Mouse (Mus musculus): Measurements from ENCODE around the gene B230104I21Rik. TPM values are rescaled to one million over a fixed set of nuclear protein-coding genes. Genes with fewer than 3 reads are reported as not detected.

Gene B230104I21Rik
- total RNA-seq, 2 experiments from 2014 or later, result not detected

DNA sequence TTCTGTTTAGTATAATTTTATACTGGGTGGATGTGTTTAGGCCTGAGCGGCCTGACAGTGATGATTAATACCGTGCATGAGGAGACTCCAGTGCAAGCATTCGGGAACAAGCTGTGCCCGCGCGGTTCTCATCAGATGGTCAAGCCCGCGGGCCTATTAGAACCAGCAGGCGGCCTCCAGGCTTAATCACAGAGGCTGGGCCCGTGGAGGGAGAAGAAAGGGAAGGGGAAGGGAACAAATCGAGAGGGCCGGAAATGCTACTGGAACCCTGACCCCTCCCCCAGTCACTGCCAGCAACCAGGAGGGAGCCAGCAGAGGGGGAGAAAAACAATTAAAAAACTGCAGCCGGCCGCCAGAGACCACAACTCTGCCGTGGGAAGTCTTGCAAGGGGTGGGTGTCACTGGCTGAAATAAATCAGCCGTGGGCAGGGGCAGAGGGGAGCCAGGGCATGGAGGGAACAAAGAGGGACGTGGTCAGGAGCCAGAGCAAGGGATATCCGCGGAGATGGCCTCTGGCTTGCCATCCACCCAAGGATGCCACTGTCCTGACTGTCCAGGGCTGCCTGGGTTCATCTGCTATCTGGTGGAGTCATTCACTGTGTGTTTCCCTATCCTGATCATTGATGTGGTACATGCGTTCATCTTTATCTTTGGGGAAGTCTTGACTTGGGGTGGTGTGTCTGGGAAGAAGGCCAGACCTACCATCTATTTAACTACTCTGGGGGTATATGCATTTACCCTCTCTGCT is 54.6 kb downstream of the B230104I21Rik start:
- ATAC-seq (replicated peaks; ENCODE audit: low FRiP score, low TSS enrichment, poor library complexity, severe bottlenecking), result no peak

DNA sequence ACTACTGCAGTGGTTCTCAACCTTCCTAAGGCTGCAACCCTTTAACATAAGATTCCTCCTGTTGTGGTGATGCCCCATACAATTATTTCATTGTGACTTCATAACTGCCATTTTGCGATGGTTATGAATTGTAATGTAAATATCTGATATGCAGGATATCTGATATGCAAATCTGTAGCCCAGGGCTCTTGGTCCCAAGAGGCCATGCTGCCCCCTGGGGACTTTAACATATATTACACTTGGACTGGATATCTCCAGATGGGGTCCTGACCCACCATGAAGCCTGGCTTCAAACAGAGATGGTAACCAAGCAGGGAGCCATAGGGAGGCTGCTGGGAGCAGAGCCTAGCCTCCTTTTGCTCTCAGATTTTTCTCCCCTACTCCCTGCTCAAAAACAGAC is 56.7 kb downstream of the B230104I21Rik start:
- 0 out of 2 replicates have a peak, but pooled peaks have one; percentile 40 for ATAC-seq (replicated peaks; ENCODE audit: low FRiP score, low TSS enrichment, poor library complexity, severe bottlenecking)

DNA sequence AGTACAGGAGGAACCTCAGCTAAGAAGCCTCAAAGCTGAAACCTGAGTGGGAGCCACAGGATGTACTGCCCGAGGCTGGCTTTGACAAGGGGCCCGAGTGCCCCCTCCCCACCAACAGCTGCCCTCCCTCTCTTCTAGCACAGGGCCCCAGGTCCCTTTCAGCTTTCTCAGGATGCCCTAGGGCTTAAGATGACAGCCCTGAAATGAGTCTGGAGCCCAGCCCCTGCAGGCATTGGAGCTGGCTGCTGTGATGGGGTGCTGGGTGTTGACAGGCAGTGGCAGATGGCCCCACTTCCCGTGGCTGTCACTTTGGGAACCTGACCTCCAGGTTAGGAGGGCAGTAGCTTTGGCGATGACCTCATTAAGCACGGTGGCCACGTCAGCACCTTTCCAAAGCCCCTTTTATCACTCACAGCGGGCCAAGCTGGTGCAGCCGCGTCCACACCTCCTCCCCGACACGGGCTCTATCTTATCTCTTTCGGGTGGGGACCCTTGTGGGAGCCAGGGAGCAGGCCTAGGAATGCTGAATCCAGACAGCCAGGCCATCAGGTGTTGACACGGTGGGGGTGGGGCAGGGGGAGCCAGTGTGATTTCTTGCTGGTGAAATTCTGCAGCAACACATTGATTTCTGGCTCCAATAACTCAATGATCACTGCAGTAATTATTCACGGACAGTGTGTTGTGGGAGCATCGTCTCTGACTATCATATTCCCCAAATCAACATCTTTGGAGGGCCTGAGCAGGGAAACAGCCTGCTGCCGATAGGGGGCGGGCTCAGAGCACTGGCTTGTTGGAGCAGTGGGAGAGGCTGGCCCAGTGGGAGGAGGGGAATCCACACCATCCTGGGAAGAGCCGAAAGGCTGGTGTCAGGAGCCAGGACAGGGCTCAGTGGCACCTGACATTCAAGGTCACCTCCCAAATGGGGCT is 57.5 kb downstream of the B230104I21Rik start:
- no peak for ATAC-seq (replicated peaks; ENCODE audit: low FRiP score, low TSS enrichment, poor library complexity, severe bottlenecking)

DNA sequence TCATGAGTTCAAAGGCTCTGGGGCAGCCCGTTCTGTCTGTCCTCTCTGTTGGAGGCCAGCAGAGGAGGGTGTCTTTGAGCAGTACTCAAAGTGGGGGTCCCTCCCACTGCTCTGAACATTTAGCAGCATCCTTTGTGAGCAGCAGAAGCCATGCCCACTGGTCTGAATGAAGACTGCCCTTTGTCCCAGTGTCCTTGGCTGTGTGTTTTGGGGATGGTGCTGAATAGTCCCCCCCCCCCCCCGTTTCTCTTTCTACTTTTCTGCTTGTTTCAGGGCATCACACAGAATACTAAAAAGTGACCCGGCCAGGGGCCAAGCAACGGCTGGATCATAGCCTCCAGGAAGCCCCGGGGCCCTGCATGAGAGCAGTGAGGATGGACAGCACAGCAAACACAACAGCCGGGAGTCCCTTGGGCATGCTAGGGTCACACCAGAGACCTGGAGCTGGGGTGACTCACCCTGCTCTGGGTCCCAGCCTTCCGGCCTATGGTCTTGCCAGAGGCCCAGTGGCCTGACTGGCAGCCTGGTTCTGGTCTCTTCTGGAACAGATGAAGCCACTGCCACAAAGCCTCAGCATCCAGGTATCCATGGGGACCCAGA is 58.3 kb downstream of the B230104I21Rik start:
- no peak for ATAC-seq (replicated peaks; ENCODE audit: low FRiP score, low TSS enrichment, poor library complexity, severe bottlenecking)

DNA sequence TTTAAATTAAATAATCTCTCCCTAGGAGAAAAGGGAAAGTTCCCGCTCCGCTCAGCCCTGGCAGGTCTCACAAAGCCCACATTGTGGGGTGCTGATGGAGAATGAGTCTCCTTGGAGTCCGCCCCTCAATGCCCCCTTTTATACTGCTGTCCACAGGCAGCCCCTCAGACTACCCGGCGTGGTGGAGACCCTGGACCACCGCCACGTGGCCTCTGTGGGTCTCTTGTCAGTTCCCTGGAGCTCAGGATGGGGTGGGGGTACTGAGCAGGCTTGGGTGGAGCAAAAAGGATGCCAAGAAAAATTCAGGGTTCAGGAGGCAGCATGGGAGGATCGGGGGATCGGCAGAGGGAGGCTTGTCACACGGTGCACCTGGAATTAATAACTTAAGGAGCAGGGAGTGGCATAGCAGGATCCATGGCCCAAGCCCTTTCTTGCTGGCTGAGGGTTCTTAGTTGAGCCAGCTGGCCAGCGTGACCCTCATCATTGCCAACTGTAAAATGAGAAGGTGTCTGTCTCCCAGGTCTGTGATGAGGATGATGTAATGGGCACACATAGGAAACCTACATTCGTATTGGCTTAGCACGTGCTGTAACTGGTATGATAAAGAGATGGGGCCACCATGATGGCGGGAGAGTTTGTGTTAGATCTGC is 60.9 kb downstream of the B230104I21Rik start:
- ATAC-seq (replicated peaks; ENCODE audit: low FRiP score, low TSS enrichment, poor library complexity, severe bottlenecking), result no peak

Other genes with a start within 250 kb of the B230104I21Rik start
- gene Trp73, start 195.9 kb upstream of the B230104I21Rik start, total RNA-seq (2014; fragmentation: Nextera tagmentation), result not detected in 2 replicates
- gene Trp73, start 195.9 kb upstream of the B230104I21Rik start, total RNA-seq (2017), result not detected in 2 replicates
- 23.3 and 29.7 TPM in 2 replicates for gene Wrap73, start 193.8 kb upstream of the B230104I21Rik start, total RNA-seq (2014; fragmentation: Nextera tagmentation)
- 8.9 and 10.9 TPM in 2 replicates for gene Wrap73, start 193.8 kb upstream of the B230104I21Rik start, total RNA-seq (2017)
- 67.6 and 82.8 TPM in 2 replicates for gene Tprgl, start 175.5 kb upstream of the B230104I21Rik start, total RNA-seq (2014; fragmentation: Nextera tagmentation)
- 39.9 and 49.6 TPM in 2 replicates for gene Tprgl, start 175.5 kb upstream of the B230104I21Rik start, total RNA-seq (2017)
- gene Megf6, start 165.4 kb upstream of the B230104I21Rik start, total RNA-seq (2014; fragmentation: Nextera tagmentation), result 0.22 and 0.37 TPM in 2 replicates
- gene Megf6, start 165.4 kb upstream of the B230104I21Rik start, total RNA-seq (2017), result 0.38 TPM in 1 of 2 replicates, not detected in the other
- gene Arhgef16, start 34.5 kb upstream of the B230104I21Rik start, total RNA-seq (2014; fragmentation: Nextera tagmentation), result not detected in 2 replicates
- gene Arhgef16, start 34.5 kb upstream of the B230104I21Rik start, total RNA-seq (2017), result not detected in 2 replicates

Measured in megakaryocyte-erythroid progenitor cell, adult 5-6 weeks (primary cell).